Mouse (Mus musculus) midbrain, embryonic 16.5 days (tissue): Measurements from ENCODE around the gene Dnajb5. TPM values are rescaled to one million over a fixed set of nuclear protein-coding genes. Genes with fewer than 3 reads are reported as not detected.

Source experiments
- ATAC-seq: fragments of 200-750 bp; cut with Nextera tagmentation; 2 replicates; pipeline ENCODE4 v1.8.0; 2017; ENCODE audit warnings: moderate TSS enrichment
- H3K27ac ChIP-seq: fragments of 300-500 bp; sonication (generic); 2 replicates; pipeline ENCODE4 v1.5.1; 2014; ENCODE audit warnings: mild to moderate bottlenecking, low read length, mixed read lengths
- H3K27me3 ChIP-seq: fragments of 300-500 bp; sonication (generic); 2 replicates; pipeline ENCODE4 v1.6.1; 2014; ENCODE audit warnings: low read depth, low read length, mixed read lengths; ENCODE audit not compliant: control insufficient read depth, insufficient read depth
- H3K36me3 ChIP-seq: fragments of 300-500 bp; sonication (generic); 2 replicates; pipeline ENCODE4 v1.6.1; 2014; ENCODE audit warnings: mild to moderate bottlenecking, low read length, moderate library complexity, mixed read lengths; ENCODE audit not compliant: control insufficient read depth, insufficient read depth
- H3K4me1 ChIP-seq: fragments of 300-500 bp; sonication (generic); 2 replicates; pipeline ENCODE4 v1.6.1; 2014; ENCODE audit warnings: mild to moderate bottlenecking, low read length, mixed read lengths; ENCODE audit not compliant: control insufficient read depth, insufficient read depth
- H3K4me2 ChIP-seq: fragments of 300-500 bp; sonication (generic); 2 replicates; pipeline ENCODE4 v1.6.1; 2014; ENCODE audit warnings: mild to moderate bottlenecking, low read length, mixed read lengths
- H3K4me3 ChIP-seq: fragments of 300-500 bp; sonication (generic); 2 replicates; pipeline ENCODE4 v1.5.1; 2014; ENCODE audit warnings: low read depth, mild to moderate bottlenecking, low read length, moderate library complexity, mixed read lengths
- H3K9ac ChIP-seq: fragments of 300-500 bp; sonication (generic); 2 replicates; pipeline ENCODE4 v1.6.1; 2014; ENCODE audit warnings: low read depth, low read length, mixed read lengths
- H3K9me3 ChIP-seq: fragments of 300-500 bp; sonication (generic); replicated peaks from 2 replicates; pipeline ENCODE4 v1.6.1; 2014; ENCODE audit warnings: mild to moderate bottlenecking, low read length, mixed read lengths; ENCODE audit not compliant: control insufficient read depth, poor library complexity, severe bottlenecking
- WGBS: fragments of 180-500 bp; shearing (Covaris S2); extraction: QIAGEN DNeasy Blood & Tissue Kit; methylation state at CpG from one replicate; pipeline ENCODE4 v1.1.7; 2014; 5-methylcytosine and 5-hydroxymethylcytosine counted together
- polyA plus RNA-seq: library from polyadenylated mRNA; unstranded; fragments of >200 nt; fragmentation: Nextera tagmentation; extraction: Ambion mirVana; gene quantifications from 2 replicates; pipeline ENCODE4 v1.2.1, GENCODE M21; 2015

The Dnajb5 gene
- polyA plus RNA-seq, 1 experiment from 2014 or later: 53.8 TPM

GRCm38 (mm10) chr4:42915966-42916365 lies 33.6 kb upstream of the Dnajb5 start:
- H3K27ac ChIP-seq: no peak overlapping the region
- no peak overlapping the region for H3K9ac ChIP-seq
- WGBS: 85% methylated on average over 1 of the region's 1 CpGs
- no peaks in the 10 kb centered on the region for H3K27me3 ChIP-seq
- H3K9me3 ChIP-seq: no peaks in the 10 kb centered on the region
- peak overlapping the region; percentile 25; the same call in 1 of the 2 replicates for H3K4me2 ChIP-seq
- H3K36me3 ChIP-seq: no peaks in the 10 kb centered on the region
- H3K4me1 ChIP-seq: peaks cover 11% of the 10 kb centered on the region; the same call in 1 of the 2 replicates
- no peak for ATAC-seq
- no peak overlapping the region for H3K4me3 ChIP-seq

GRCm38 (mm10) chr4:42916617-42917401 lies 32.8 kb upstream of the Dnajb5 start, which contains the start of gene Phf24:
Gene Phf24, plus strand, starts transcription at chr4:42916660.
- H3K36me3 ChIP-seq: no peaks in the 10 kb centered on the region
- peaks cover 14% of the 10 kb centered on the region for H3K4me1 ChIP-seq
- H3K4me2 ChIP-seq: peak within 1 kb of the TSS; percentile 81
- no peaks in the 10 kb centered on the region for H3K27me3 ChIP-seq
- H3K9ac ChIP-seq: peak within 1 kb of the TSS; percentile 96
- H3K27ac ChIP-seq: peak within 1 kb of the TSS; percentile 79
- under 1% methylated on average over 60 of the region's 90 CpGs for WGBS
- H3K9me3 ChIP-seq: no peaks in the 10 kb centered on the region
- peak within 1 kb of the TSS; percentile 81 for H3K4me3 ChIP-seq
- ATAC-seq: peak; percentile 87

- Histone ChIP-seq H3K27me3 (no peaks in the 10 kb centered on the region), H3K4me1 (peaks cover 14% of the 10 kb centered on the region), H3K4me3 (peak overlapping the region; percentile 81), H3K27ac (peak overlapping the region; percentile 79), H3K4me2 (peak overlapping the region; percentile 81), H3K9ac (peak overlapping the region; percentile 96), H3K36me3 (no peaks in the 10 kb centered on the region), H3K9me3 (no peaks in the 10 kb centered on the region)
- peak; percentile 47 for ATAC-seq
- 6% methylated on average over 24 of the region's 26 CpGs for WGBS
These were observed 32.2 kb upstream of the Dnajb5 start for GRCm38 (mm10) chr4:42917402-42917774.

- ATAC-seq: no peak
These were observed 28.9 kb upstream of the Dnajb5 start for GRCm38 (mm10) chr4:42920726-42921125.

GRCm38 (mm10) chr4:42921536-42921935 lies 28.1 kb upstream of the Dnajb5 start:
- Histone ChIP-seq H3K9ac (no peak overlapping the region), H3K9me3 (no peaks in the 10 kb centered on the region), H3K27ac (no peak overlapping the region), H3K27me3 (no peaks in the 10 kb centered on the region), H3K4me2 (no peak overlapping the region), H3K4me3 (no peak overlapping the region), H3K4me1 (peaks cover 9% of the 10 kb centered on the region), H3K36me3 (no peaks in the 10 kb centered on the region)
- WGBS: 74% methylated on average over 2 of the region's 2 CpGs
- ATAC-seq: no peak

More at GRCm38 (mm10) chr4:42920726-42921125, 28.9 kb upstream of the Dnajb5 start:
- no peaks in the 10 kb centered on the region for H3K27me3 ChIP-seq
- no peaks in the 10 kb centered on the region for H3K9me3 ChIP-seq
- no peaks in the 10 kb centered on the region for H3K36me3 ChIP-seq
- no peak overlapping the region for H3K9ac ChIP-seq
- H3K4me2 ChIP-seq: no peak overlapping the region
- no peak overlapping the region for H3K27ac ChIP-seq
- H3K4me3 ChIP-seq: no peak overlapping the region
- 84% methylated on average over 9 of the region's 9 CpGs for WGBS
- peaks cover 11% of the 10 kb centered on the region for H3K4me1 ChIP-seq

- Histone ChIP-seq H3K27ac (no peak overlapping the region), H3K4me2 (no peak overlapping the region), H3K9me3 (no peaks in the 10 kb centered on the region), H3K36me3 (no peaks in the 10 kb centered on the region), H3K4me1 (peaks cover 9% of the 10 kb centered on the region), H3K9ac (no peak overlapping the region), H3K27me3 (no peaks in the 10 kb centered on the region), H3K4me3 (no peak overlapping the region)
- 45% methylated on average over 6 of the region's 6 CpGs for WGBS
- ATAC-seq: no peak
These were observed 27.6 kb upstream of the Dnajb5 start for GRCm38 (mm10) chr4:42922056-42922455.

- no peaks in the 10 kb centered on the region for H3K9me3 ChIP-seq
- no peak overlapping the region for H3K27ac ChIP-seq
- 82% methylated on average over 8 of the region's 8 CpGs for WGBS
- H3K27me3 ChIP-seq: no peaks in the 10 kb centered on the region
- no peak overlapping the region for H3K4me2 ChIP-seq
- no peak for ATAC-seq
- no peak overlapping the region for H3K4me3 ChIP-seq
- H3K4me1 ChIP-seq: peaks cover 9% of the 10 kb centered on the region
- H3K9ac ChIP-seq: no peak overlapping the region
- H3K36me3 ChIP-seq: no peaks in the 10 kb centered on the region
These were observed 27.2 kb upstream of the Dnajb5 start for GRCm38 (mm10) chr4:42922461-42922860.

GRCm38 (mm10) chr4:42924095-42924710 lies 25.4 kb upstream of the Dnajb5 start:
- WGBS: 66% methylated on average over 13 of the region's 13 CpGs
- Histone ChIP-seq H3K4me2 (no peak overlapping the region), H3K4me3 (no peak overlapping the region), H3K4me1 (peaks cover 3% of the 10 kb centered on the region; the same call in 1 of the 2 replicates), H3K27ac (no peak overlapping the region), H3K9ac (no peak overlapping the region), H3K9me3 (0 out of 2 replicates have a peak, but pooled peaks cover 2% of the 10 kb centered on the region), H3K27me3 (no peaks in the 10 kb centered on the region), H3K36me3 (no peaks in the 10 kb centered on the region)
- no peak for ATAC-seq

GRCm38 (mm10) chr4:42928209-42928608 lies 21.4 kb upstream of the Dnajb5 start:
- WGBS: 89% methylated on average over 5 of the region's 5 CpGs
- no peak overlapping the region for H3K9ac ChIP-seq

More at GRCm38 (mm10) chr4:42928209-42928608, 21.4 kb upstream of the Dnajb5 start:
- Histone ChIP-seq H3K36me3 (no peaks in the 10 kb centered on the region), H3K4me2 (no peak overlapping the region), H3K4me1 (no peaks in the 10 kb centered on the region), H3K9me3 (0 out of 2 replicates have a peak, but pooled peaks cover 2% of the 10 kb centered on the region), H3K27ac (no peak overlapping the region), H3K4me3 (no peak overlapping the region), H3K27me3 (no peaks in the 10 kb centered on the region)
- no peak for ATAC-seq
